In genomic region chr9:37362084-37362483, GRCm38 (mm10) we compare ENCODE assay signal across 28 mouse cellular contexts. TPM values are rescaled to one million over a fixed set of nuclear protein-coding genes. Genes with fewer than 3 reads are reported as not detected.
DNase-seq lines count a peak whose midpoint lies in the region; ATAC-seq and TF ChIP-seq lines count a peak whose summit lies in the region.
"Had no signal": no experiment of that assay in that cellular context is flagged by ENCODE, and none has a peak within 500 bp of the region (broad histone marks: within the 10 kb centered on the region; RNA-seq: fewer than 3 reads in every experiment).

No protein-coding gene starts in this region.

- no peak overlapping the region for H3K27ac ChIP-seq in kidney, embryonic 14.5 days (ENCODE audit: low read depth, low read length)
- H3K27ac ChIP-seq in kidney, embryonic 16.5 days (ENCODE audit: low read length) = no peak overlapping the region
- H3K27ac ChIP-seq in layer of hippocampus, adult 2 months = peak overlapping the region; percentile 85
- no peak overlapping the region for H3K27ac ChIP-seq in midbrain, embryonic 11.5 days (ENCODE audit: low read depth, low read length)
- no peak overlapping the region for H3K27ac ChIP-seq in midbrain, embryonic 16.5 days (ENCODE audit: low read length)
- H3K27ac ChIP-seq: embryonic facial prominence, embryonic 13.5 days; embryonic facial prominence, embryonic 15.5 days; forebrain, embryonic 10.5 days; forebrain, embryonic 12.5 days had no signal

- no peak for TF ChIP-seq CTCF in layer of hippocampus, adult 2 months (conservative IDR thresholded peaks at IDR 0.05)

- no peak for ATAC-seq in kidney, embryonic 14.5 days (ENCODE audit: low FRiP score, low TSS enrichment)
- no peak for ATAC-seq in kidney, embryonic 16.5 days (ENCODE audit: low FRiP score, low TSS enrichment)
- no peak for ATAC-seq in midbrain, embryonic 11.5 days (ENCODE audit: low FRiP score)
- no peak for ATAC-seq in midbrain, embryonic 16.5 days
- ATAC-seq: forebrain, embryonic 14.5 days had no signal

- H3K4me3 ChIP-seq in kidney, embryonic 14.5 days (ENCODE audit: low read length) = no peak overlapping the region
- H3K4me3 ChIP-seq in kidney, embryonic 16.5 days (ENCODE audit: low read length) = no peak overlapping the region
- H3K4me3 ChIP-seq in layer of hippocampus, adult 2 months = no peak overlapping the region
- H3K4me3 ChIP-seq in midbrain, embryonic 11.5 days (ENCODE audit: low read depth, low read length) = no peak overlapping the region
- H3K4me3 ChIP-seq in midbrain, embryonic 16.5 days (ENCODE audit: low read depth, low read length) = no peak overlapping the region
- H3K4me3 ChIP-seq: embryonic facial prominence, embryonic 13.5 days; embryonic facial prominence, embryonic 15.5 days; erythroblast, embryonic 14.5 days; forebrain, embryonic 10.5 days; forebrain, embryonic 12.5 days had no signal

- no peaks in the 10 kb centered on the region for H3K9me3 ChIP-seq in kidney, embryonic 14.5 days (ENCODE audit: control insufficient read depth, low read length)
- no peaks in the 10 kb centered on the region for H3K9me3 ChIP-seq in kidney, embryonic 16.5 days (ENCODE audit: low read length)
- no peaks in the 10 kb centered on the region for H3K9me3 ChIP-seq in midbrain, embryonic 11.5 days (ENCODE audit: control insufficient read depth, low read length)
- H3K9me3 ChIP-seq in midbrain, embryonic 16.5 days (replicated peaks; ENCODE audit: control insufficient read depth, low read length, poor library complexity, severe bottlenecking) = no peaks in the 10 kb centered on the region
- H3K9me3 ChIP-seq: embryonic facial prominence, embryonic 13.5 days; embryonic facial prominence, embryonic 15.5 days; forebrain, embryonic 10.5 days; forebrain, embryonic 12.5 days had no signal

- no peaks in the 10 kb centered on the region for H3K4me1 ChIP-seq in kidney, embryonic 14.5 days (ENCODE audit: control insufficient read depth, insufficient read depth, low read length)
- peaks cover 7% of the 10 kb centered on the region; the same call in 1 of the 2 replicates for H3K4me1 ChIP-seq in kidney, embryonic 16.5 days (ENCODE audit: insufficient read depth, low read length)
- H3K4me1 ChIP-seq in midbrain, embryonic 11.5 days (ENCODE audit: control insufficient read depth, insufficient read depth, low read length) = peaks cover 24% of the 10 kb centered on the region
- H3K4me1 ChIP-seq in midbrain, embryonic 16.5 days (ENCODE audit: control insufficient read depth, insufficient read depth, low read length) = peaks cover 18% of the 10 kb centered on the region

- H3K9ac ChIP-seq in kidney, embryonic 14.5 days (ENCODE audit: low read depth, low read length) = no peak overlapping the region
- no peak overlapping the region for H3K9ac ChIP-seq in kidney, embryonic 16.5 days (replicated peaks; ENCODE audit: low read length)
- H3K9ac ChIP-seq in midbrain, embryonic 11.5 days (ENCODE audit: low read length) = no peak overlapping the region
- no peak overlapping the region for H3K9ac ChIP-seq in midbrain, embryonic 16.5 days (ENCODE audit: low read depth, low read length)
- H3K9ac ChIP-seq: embryonic facial prominence, embryonic 13.5 days; embryonic facial prominence, embryonic 15.5 days; forebrain, embryonic 12.5 days had no signal

- no peak overlapping the region for H3K4me2 ChIP-seq in kidney, embryonic 14.5 days (replicated peaks; ENCODE audit: low read depth, low read length)
- H3K4me2 ChIP-seq in kidney, embryonic 16.5 days (replicated peaks; ENCODE audit: low read depth, low read length) = no peak overlapping the region
- no peak overlapping the region for H3K4me2 ChIP-seq in midbrain, embryonic 11.5 days
- no peak overlapping the region for H3K4me2 ChIP-seq in midbrain, embryonic 16.5 days (ENCODE audit: low read length)
- H3K4me2 ChIP-seq: embryonic facial prominence, embryonic 13.5 days; embryonic facial prominence, embryonic 15.5 days; forebrain, embryonic 12.5 days had no signal

- no peaks in the 10 kb centered on the region for H3K36me3 ChIP-seq in kidney, embryonic 14.5 days (ENCODE audit: control insufficient read depth, insufficient read depth, low read length)
- H3K36me3 ChIP-seq in kidney, embryonic 16.5 days (ENCODE audit: insufficient read depth, low read length) = no peaks in the 10 kb centered on the region
- no peaks in the 10 kb centered on the region for H3K36me3 ChIP-seq in midbrain, embryonic 11.5 days (ENCODE audit: control insufficient read depth, insufficient read depth, low read length)
- no peaks in the 10 kb centered on the region for H3K36me3 ChIP-seq in midbrain, embryonic 16.5 days (ENCODE audit: control insufficient read depth, insufficient read depth, low read length)
- H3K36me3 ChIP-seq: embryonic facial prominence, embryonic 13.5 days; embryonic facial prominence, embryonic 15.5 days; forebrain, embryonic 10.5 days; forebrain, embryonic 12.5 days had no signal

- DNase-seq in kidney, adult 11 months = peak; percentile 16
- peak; percentile 56 for DNase-seq in kidney, adult 9 months
- no peak for DNase-seq in layer of hippocampus, adult 2 months (ENCODE audit: low spot score in 2 of 2)
- no peak for DNase-seq in layer of hippocampus, postnatal 14 days (ENCODE audit: low spot score in 2 of 2)
- DNase-seq in midbrain, embryonic 11.5 days (ENCODE audit: low spot score, missing footprints) = peak; percentile 41
- DNase-seq: adrenal gland, adult 2 months; adrenal gland, postnatal 10 days; adrenal gland, postnatal 25 days; cerebellum, adult 11 months; cerebellum, adult 18-20 months; cerebellum, adult 8-10 months; cerebellum, adult 9-11 months; cerebellum, postnatal 14 days; cerebellum, postnatal 36 days; embryo, embryonic 11 days had no signal

- H3K27me3 ChIP-seq in kidney, embryonic 14.5 days (ENCODE audit: control insufficient read depth, insufficient read depth, low read length) = no peaks in the 10 kb centered on the region
- H3K27me3 ChIP-seq in kidney, embryonic 16.5 days (ENCODE audit: insufficient read depth, low read length) = no peaks in the 10 kb centered on the region
- H3K27me3 ChIP-seq in midbrain, embryonic 11.5 days (ENCODE audit: control insufficient read depth, insufficient read depth, low read length) = no peaks in the 10 kb centered on the region
- H3K27me3 ChIP-seq in midbrain, embryonic 16.5 days (ENCODE audit: control insufficient read depth, insufficient read depth, low read depth, low read length) = no peaks in the 10 kb centered on the region
- H3K27me3 ChIP-seq: embryonic facial prominence, embryonic 13.5 days; embryonic facial prominence, embryonic 15.5 days; forebrain, embryonic 12.5 days had no signal

RNA-seq across cellular contexts. Expression of gene Hepacam, which starts 5.1 kb away (rescaled TPM):
- polyA plus RNA-seq in kidney, embryonic 14.5 days (2014; fragmentation: Nextera tagmentation; extraction: Ambion mirVana) = not detected in 2 replicates
- 0.05 TPM in 1 of 2 replicates, not detected in the other for polyA plus RNA-seq in kidney, embryonic 16.5 days (2015; fragmentation: Nextera tagmentation; extraction: Ambion mirVana)
- 10 to 100 TPM; 65.9 to 68.1 TPM for total RNA-seq in layer of hippocampus, adult 2 months (2021)
- 10 to 100 TPM; 77.2 to 81.9 TPM for total RNA-seq in layer of hippocampus, postnatal 14 days (2021)
- polyA plus RNA-seq in midbrain, embryonic 11.5 days (2014; fragmentation: Nextera tagmentation; extraction: Ambion mirVana) = not detected in 2 replicates
- polyA plus RNA-seq in midbrain, embryonic 16.5 days (2015; fragmentation: Nextera tagmentation; extraction: Ambion mirVana) = 14.2 and 28.3 TPM in 2 replicates
- total RNA-seq: common myeloid progenitor, adult 5-6 weeks had no signal
- polyA plus RNA-seq: embryonic facial prominence, embryonic 11.5 days; embryonic facial prominence, embryonic 13.5 days; erythroblast, embryonic 14.5 days; forebrain, embryonic 10.5 days had no signal

RNA-seq across cellular contexts. Expression of gene Ccdc15, which starts 13.9 kb away (rescaled TPM):
- 5.8 and 8.2 TPM in 2 replicates for polyA plus RNA-seq in kidney, embryonic 14.5 days (2014; fragmentation: Nextera tagmentation; extraction: Ambion mirVana)
- 5.2 and 8.3 TPM in 2 replicates for polyA plus RNA-seq in kidney, embryonic 16.5 days (2015; fragmentation: Nextera tagmentation; extraction: Ambion mirVana)
- total RNA-seq in layer of hippocampus, adult 2 months (2021) = 1 to 10 TPM; 1.6 to 3.1 TPM
- 1 to 10 TPM; 2.2 to 2.7 TPM for total RNA-seq in layer of hippocampus, postnatal 14 days (2021)
- polyA plus RNA-seq in midbrain, embryonic 11.5 days (2014; fragmentation: Nextera tagmentation; extraction: Ambion mirVana) = 8.8 and 9.3 TPM in 2 replicates
- 7.3 and 9.2 TPM in 2 replicates for polyA plus RNA-seq in midbrain, embryonic 16.5 days (2015; fragmentation: Nextera tagmentation; extraction: Ambion mirVana)

RNA-seq across cellular contexts. Expression of gene Robo4, which starts 39.6 kb away (rescaled TPM):
- 10.5 and 11.9 TPM in 2 replicates for polyA plus RNA-seq in kidney, embryonic 14.5 days (2014; fragmentation: Nextera tagmentation; extraction: Ambion mirVana)
- polyA plus RNA-seq in kidney, embryonic 16.5 days (2015; fragmentation: Nextera tagmentation; extraction: Ambion mirVana) = 20.1 and 23.8 TPM in 2 replicates
- 1 to 10 TPM; 4.9 to 5.8 TPM for total RNA-seq in layer of hippocampus, adult 2 months (2021)
- 1 to 10 TPM; 7.6 to 9.9 TPM for total RNA-seq in layer of hippocampus, postnatal 14 days (2021)
- 5.1 and 5.3 TPM in 2 replicates for polyA plus RNA-seq in midbrain, embryonic 11.5 days (2014; fragmentation: Nextera tagmentation; extraction: Ambion mirVana)
- 4.2 and 5.5 TPM in 2 replicates for polyA plus RNA-seq in midbrain, embryonic 16.5 days (2015; fragmentation: Nextera tagmentation; extraction: Ambion mirVana)
- total RNA-seq: MEL had no signal
- polyA plus RNA-seq: C2C12 had no signal

Comparison
In these comparisons a context has a peak if more than half of its experiments do, and no peak if none do; other contexts are left out.
1. RNA of gene Hepacam, which starts 5.1 kb away (polyA plus RNA-seq): 14.2 to 28.3 TPM in midbrain, embryonic 16.5 days; not detected in kidney, embryonic 14.5 days, 0.05 TPM in kidney, embryonic 16.5 days and not detected in midbrain, embryonic 11.5 days; every median in the first group is over 10 times any median in the second.
2. DNase-seq: peak in kidney, adult 11 months (single experiment), kidney, adult 9 months (single experiment) and midbrain, embryonic 11.5 days (single experiment); none in layer of hippocampus, adult 2 months (0 of 2) and layer of hippocampus, postnatal 14 days (0 of 2).